Mouse (Mus musculus): ENCODE results near the gene Jade1. TPM values are rescaled to one million over a fixed set of nuclear protein-coding genes. Genes with fewer than 3 reads are reported as not detected.

The Jade1 gene
- polyA plus RNA-seq, 1 experiment from 2014 or later, result 13.8 TPM

DNA sequence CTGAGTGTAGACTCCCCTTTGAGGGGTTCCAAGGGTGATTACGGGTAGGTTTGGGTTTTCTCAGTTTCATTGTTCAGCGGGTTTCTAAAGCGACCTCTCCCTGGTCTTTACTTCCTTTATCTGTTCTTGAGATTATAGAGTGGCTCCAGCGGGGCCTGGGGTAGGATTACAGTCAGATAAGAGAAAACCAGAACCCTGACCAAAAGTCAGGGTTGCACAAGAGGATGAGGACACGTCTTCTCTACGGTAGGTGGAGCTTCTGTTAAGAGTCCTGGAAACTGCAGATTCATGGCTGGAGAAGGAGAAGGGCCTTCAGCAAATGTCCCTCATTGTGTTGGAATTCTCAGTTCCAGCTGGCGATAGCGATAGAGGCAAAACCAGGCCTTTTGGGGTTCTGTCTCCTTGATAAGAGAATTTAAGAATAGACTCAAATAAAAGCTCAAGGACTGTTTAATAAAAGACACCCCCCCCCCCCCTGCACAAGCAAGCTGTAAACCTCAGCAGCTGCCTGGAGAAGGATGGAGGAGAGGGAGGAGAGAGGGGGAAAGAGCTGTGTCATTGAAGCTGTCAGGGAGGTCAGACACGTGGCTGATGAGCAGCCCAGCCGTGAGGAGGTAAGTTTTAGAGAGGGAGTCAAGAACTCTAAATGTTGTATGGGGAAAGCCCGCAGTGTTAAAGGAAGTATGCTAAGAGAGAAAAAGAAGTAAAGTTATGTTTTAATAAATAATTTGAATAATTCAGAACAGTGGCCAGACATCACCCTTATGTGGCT lies 2.6 kb upstream of the Jade1 start:
- no peaks in the 10 kb centered on the region for H3K36me3 ChIP-seq

DNA sequence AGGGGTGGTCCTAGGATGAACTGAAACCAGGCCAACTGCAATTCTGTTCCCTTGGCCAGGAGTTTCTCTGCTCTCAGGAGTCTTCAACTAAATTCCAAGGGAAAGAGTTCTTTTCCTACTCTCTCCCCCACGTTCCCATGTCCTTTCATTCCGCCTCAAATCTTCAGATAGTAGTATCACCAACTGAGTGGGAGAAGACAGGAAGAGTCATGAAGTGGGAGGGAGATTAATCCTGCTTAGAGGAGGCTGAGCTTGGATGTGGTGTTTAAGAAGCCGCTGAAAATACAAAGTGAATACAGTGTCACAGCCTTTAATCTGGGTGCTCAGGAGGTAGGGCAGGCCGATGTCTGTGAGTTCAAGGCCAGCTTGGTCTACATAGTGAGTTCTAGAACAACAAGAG lies 1.9 kb upstream of the Jade1 start:
- H3K27ac ChIP-seq, result no peak overlapping the region
- H3K9me3 ChIP-seq (replicated peaks), result no peaks in the 10 kb centered on the region
- no peak for ATAC-seq
- peaks cover 42% of the 10 kb centered on the region for H3K4me1 ChIP-seq
- WGBS (ENCODE audit: insufficient replicate concordance), result 68% methylated on average over 4 of the region's 4 CpGs
- no peaks in the 10 kb centered on the region for H3K27me3 ChIP-seq (replicated peaks)
- H3K36me3 ChIP-seq, result no peaks in the 10 kb centered on the region
- no peak overlapping the region for H3K4me3 ChIP-seq
- H3K4me2 ChIP-seq, result no peak overlapping the region
- H3K9ac ChIP-seq, result no peak overlapping the region

More for the DNA sequence above, 2.6 kb upstream of the Jade1 start:
- H3K9ac ChIP-seq, result no peak overlapping the region
- no peak overlapping the region for H3K4me3 ChIP-seq
- ATAC-seq, result peak; percentile 64
- no peaks in the 10 kb centered on the region for H3K9me3 ChIP-seq (replicated peaks)
- H3K27ac ChIP-seq, result peak overlapping the region; percentile 74
- peaks cover 42% of the 10 kb centered on the region for H3K4me1 ChIP-seq
- H3K27me3 ChIP-seq (replicated peaks), result no peaks in the 10 kb centered on the region
- 16% methylated on average over 11 of the region's 11 CpGs for WGBS (ENCODE audit: insufficient replicate concordance)
- H3K4me2 ChIP-seq, result peak overlapping the region; percentile 38

DNA sequence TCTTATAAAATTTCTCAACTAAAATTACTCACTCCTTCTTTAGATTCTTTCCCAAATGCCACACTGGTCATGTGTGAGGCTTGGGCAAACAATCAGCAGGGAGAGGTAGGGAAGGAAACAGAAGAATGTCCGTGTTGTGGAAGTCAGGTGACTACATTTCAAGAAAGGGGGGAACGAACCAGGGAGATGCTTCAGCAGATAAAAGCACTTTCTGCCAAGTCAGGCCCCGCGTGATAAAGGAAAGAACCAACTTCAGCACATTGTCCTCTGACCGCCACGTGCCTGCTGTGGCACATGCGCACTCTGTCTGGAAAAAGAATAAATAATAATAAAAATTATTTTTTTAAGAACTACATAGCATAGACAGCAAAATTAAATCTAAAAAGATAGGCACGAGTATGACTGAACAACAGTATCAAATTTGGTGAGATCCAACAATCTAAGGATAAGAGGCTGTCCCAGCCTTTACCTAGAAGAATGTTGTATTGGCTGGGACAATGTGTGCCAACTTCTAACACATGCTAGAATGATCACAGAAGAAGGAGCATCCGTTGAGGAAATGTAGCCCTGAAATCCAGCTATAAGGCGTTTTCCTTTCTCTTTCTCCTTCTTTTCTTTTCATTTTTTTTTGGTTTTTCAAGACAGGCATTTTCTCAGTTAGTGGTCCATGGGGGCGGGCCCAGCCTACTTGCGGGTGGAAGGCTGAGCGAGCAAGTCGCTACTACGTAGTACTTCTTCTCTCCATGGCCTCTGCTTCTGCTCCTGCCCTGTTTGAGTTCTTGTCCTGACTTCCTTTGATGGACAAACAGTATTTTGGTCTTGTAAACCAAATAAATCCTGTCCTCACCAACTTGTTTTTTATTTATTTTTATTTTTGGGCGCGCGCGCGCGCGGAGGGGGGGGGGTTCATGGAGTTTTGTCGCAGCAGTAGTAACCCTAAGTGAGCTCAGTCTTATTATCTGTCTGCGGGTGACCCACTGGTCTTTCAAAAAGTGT lies 753 bp upstream of the Jade1 start:
- no peak overlapping the region for H3K4me2 ChIP-seq
- no peaks in the 10 kb centered on the region for H3K9me3 ChIP-seq (replicated peaks)
- no peak for ATAC-seq
- H3K27ac ChIP-seq, result no peak overlapping the region
- peaks cover 42% of the 10 kb centered on the region for H3K4me1 ChIP-seq
- H3K9ac ChIP-seq, result no peak overlapping the region
- H3K27me3 ChIP-seq (replicated peaks), result no peaks in the 10 kb centered on the region
- no peaks in the 10 kb centered on the region for H3K36me3 ChIP-seq
- WGBS (ENCODE audit: insufficient replicate concordance), result 80% methylated on average over 24 of the region's 24 CpGs
- no peak overlapping the region for H3K4me3 ChIP-seq

DNA sequence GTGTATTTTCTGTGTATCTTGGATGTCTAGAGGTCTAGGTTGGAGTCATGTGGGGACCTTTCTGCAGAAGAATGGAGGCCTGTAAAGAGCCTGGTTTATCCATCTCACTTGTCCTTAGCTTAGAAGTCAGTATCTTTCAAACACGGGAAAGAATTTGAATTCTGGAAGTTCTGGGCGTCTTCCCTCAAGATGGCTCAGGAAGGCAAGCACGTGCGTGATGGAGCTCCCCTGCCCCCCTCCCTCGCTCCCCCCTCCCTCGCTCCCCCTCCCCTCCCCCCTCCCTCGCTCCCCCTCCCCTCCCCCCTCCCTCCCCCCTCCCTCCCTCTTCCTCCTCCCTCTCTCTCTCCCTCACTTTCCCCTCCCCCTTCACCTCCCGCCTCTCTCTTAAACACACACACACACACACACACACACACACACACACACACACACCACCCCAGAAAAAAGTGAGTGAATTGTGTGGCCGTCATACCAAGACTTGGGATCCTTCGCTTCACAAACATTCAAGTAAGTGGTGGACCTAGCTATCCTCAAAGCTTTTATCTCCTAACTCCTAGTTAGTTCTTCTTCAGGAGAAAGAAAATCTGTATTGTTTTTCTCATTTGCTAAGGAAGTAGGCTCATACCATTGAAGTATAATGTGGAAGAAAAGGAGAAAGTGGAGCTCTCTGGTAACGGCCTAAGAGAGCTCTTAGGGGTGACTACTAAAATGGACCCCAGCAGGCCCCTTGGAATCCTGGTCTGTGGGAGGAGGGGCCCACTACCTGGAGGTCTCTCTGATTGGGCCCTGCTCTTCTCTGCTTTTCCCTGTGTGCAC lies 1.1 kb downstream of the Jade1 start:
- no peaks in the 10 kb centered on the region for H3K36me3 ChIP-seq
- H3K27ac ChIP-seq, result no peak overlapping the region
- H3K9ac ChIP-seq, result no peak overlapping the region
- H3K4me1 ChIP-seq, result peaks cover 34% of the 10 kb centered on the region
- ATAC-seq, result no peak
- no peaks in the 10 kb centered on the region for H3K27me3 ChIP-seq (replicated peaks)
- H3K4me3 ChIP-seq, result no peak overlapping the region
- no peak overlapping the region for H3K4me2 ChIP-seq
- H3K9me3 ChIP-seq (replicated peaks), result no peaks in the 10 kb centered on the region
- 83% methylated on average over 9 of the region's 11 CpGs for WGBS (ENCODE audit: insufficient replicate concordance)

DNA sequence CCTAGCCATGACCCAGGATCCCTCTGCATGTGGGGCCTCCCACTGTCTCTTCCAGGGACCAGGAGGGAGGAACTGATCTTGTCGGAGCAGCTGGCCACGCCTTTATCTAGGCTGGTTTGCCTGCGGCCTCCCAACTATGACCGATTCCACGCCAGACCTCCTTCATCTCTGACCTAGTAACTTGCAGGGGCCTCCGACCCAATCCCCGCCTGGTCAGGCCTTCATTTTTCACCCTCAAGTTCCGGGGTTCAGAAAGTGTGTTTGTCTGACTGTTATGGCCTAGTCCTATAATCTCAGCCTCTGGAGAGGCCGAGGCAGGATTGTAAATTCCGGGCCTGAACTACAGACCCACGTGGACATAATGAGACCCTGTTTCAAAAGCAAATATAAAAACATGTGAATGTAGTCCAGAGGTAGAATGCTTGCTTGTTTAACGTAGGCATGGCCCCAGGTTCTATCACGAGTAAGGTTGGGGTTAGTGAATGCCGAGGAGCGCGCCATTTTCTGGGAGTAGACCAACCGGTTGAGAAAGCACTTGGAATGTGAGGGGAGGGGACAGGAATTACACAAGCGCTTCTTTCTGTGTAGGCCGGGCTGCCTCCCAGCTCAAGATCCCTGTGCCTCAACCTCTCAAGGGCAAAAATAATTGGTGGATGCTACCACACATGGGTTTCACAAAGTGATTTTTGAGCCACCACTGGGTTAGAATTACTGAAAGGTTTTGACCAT lies 1.9 kb downstream of the Jade1 start:
- ATAC-seq, result no peak
- no peak overlapping the region for H3K9ac ChIP-seq
- H3K4me1 ChIP-seq, result peaks cover 26% of the 10 kb centered on the region
- peaks cover 3% of the 10 kb centered on the region; the same call in 1 of the 2 replicates for H3K27me3 ChIP-seq (replicated peaks)
- WGBS (ENCODE audit: insufficient replicate concordance), result 85% methylated on average over 19 of the region's 19 CpGs
- H3K9me3 ChIP-seq (replicated peaks), result no peaks in the 10 kb centered on the region
- H3K4me3 ChIP-seq, result no peak overlapping the region
- H3K4me2 ChIP-seq, result no peak overlapping the region
- no peaks in the 10 kb centered on the region for H3K36me3 ChIP-seq
- H3K27ac ChIP-seq, result no peak overlapping the region

DNA sequence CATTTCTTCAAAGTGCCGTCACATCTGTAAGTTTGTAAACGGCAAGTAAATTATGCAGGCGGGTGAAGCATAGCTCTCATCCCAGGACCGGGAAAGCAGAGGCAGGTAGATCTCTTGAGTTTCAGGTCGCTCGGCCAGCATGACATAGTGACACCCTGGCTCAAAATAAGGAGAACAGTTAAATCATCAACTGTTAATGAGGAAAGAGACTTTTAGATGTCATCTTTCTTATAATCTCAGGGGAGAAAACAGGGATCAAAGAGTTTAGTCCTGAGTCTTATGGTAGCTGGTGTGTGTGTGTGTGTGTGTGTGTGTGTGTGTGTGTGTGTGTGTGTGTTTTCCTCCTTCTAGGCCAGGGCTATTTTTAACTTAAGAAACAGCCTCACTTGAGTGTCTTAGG lies 5.0 kb downstream of the Jade1 start:
- 75% methylated on average over 6 of the region's 6 CpGs for WGBS (ENCODE audit: insufficient replicate concordance)
- peaks cover 3% of the 10 kb centered on the region; the same call in 1 of the 2 replicates for H3K27me3 ChIP-seq (replicated peaks)
- no peak overlapping the region for H3K9ac ChIP-seq
- H3K4me3 ChIP-seq, result no peak overlapping the region
- no peak overlapping the region for H3K27ac ChIP-seq
- no peaks in the 10 kb centered on the region for H3K36me3 ChIP-seq
- H3K9me3 ChIP-seq (replicated peaks), result no peaks in the 10 kb centered on the region
- peaks cover 6% of the 10 kb centered on the region for H3K4me1 ChIP-seq
- no peak overlapping the region for H3K4me2 ChIP-seq
- no peak for ATAC-seq

DNA sequence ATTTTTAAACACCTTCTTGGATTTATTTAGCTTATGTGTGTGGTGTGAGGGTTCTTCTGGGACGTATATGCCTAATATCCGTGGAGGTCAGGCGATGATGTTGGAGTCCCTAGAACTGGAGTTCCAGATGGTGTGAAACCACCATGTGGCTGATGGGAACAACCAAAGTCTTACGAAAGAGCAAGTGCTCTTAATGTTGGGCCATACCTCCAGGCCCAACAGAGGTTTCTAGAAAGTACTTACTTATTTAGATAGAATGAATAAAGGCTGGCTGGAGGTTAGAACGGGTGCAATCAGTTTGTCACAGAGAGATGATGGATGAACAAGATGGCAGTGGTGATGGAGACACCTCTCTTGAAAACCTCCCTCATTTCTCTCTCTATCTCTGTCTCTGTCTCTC lies 6.3 kb downstream of the Jade1 start:
- 81% methylated on average over 5 of the region's 5 CpGs for WGBS (ENCODE audit: insufficient replicate concordance)

DNA sequence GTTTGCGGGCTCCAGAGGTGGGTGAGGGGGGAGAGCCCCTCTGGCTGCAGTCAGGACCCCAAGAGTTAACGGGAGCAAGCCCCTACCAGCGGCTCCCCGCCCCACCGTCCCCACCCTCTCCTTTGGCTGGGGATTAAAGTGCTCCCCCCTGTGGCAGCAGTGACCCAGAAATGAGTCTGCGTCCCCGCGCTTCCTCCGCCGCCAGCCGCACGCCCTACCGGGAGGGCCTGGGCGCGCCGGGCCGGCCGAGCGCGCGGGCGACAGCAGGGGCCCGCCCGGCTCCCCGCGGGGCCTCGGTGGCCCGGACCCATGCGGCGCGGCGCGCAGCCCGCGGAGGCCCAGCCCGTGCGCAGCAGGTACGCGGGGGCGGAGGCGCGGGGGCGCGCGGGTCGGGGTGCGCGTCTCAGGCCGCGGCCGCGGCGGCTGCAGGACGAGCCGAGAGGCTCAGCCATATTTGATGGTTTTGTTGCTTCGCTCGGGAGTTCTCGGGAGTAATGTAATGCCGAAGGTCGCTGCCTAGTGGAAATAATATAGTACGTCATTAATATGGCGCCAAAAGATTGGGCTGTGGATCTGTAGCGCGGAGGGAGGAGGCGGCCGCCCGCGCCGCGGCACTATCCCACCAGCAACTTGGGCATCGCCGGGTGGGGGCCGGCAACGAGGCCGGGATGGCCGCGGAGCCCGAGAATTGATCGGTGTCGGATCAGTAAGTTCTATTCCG lies 7.8 kb downstream of the Jade1 start:
- under 1% methylated on average over 81 of the region's 81 CpGs for WGBS (ENCODE audit: insufficient replicate concordance)
- H3K9ac ChIP-seq, result peak overlapping the region; percentile 90
- H3K27me3 ChIP-seq (replicated peaks), result peaks cover 3% of the 10 kb centered on the region; the same call in 1 of the 2 replicates
- peak overlapping the region; percentile 98 for H3K4me2 ChIP-seq
- H3K9me3 ChIP-seq (replicated peaks), result no peaks in the 10 kb centered on the region
- H3K27ac ChIP-seq, result peak overlapping the region; percentile 97
- no peaks in the 10 kb centered on the region for H3K36me3 ChIP-seq
- peaks cover 27% of the 10 kb centered on the region for H3K4me1 ChIP-seq
- ATAC-seq, result peak; percentile 79
- peak overlapping the region; percentile 75 for H3K4me3 ChIP-seq

More for the DNA sequence above, 6.3 kb downstream of the Jade1 start:
- Histone ChIP-seq H3K27ac (no peak overlapping the region), H3K27me3 (replicated peaks) (peaks cover 3% of the 10 kb centered on the region; the same call in 1 of the 2 replicates), H3K9me3 (replicated peaks) (no peaks in the 10 kb centered on the region), H3K4me1 (peaks cover 14% of the 10 kb centered on the region), H3K9ac (no peak overlapping the region), H3K36me3 (no peaks in the 10 kb centered on the region), H3K4me3 (no peak overlapping the region), H3K4me2 (no peak overlapping the region)
- no peak for ATAC-seq

DNA sequence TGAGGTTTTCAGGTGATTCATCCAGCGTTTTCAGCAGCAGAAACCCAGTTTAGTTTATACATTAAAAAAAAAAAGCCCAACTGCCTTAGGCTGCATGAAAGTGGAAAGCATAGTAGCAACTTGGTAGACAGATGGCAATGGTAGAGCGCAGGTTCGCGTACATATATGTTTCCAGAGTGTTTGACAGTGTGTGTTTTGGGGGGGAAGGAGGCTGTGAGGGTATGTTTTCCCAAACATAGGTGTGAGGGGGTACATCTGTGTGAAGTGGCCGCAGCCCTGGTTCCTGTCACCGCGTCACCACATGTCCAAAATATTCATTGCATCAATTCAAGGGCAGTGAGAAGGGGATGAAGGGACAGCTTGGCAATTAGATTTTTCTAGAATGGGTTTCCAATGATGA lies 8.5 kb downstream of the Jade1 start:
- WGBS (ENCODE audit: insufficient replicate concordance), result under 1% methylated on average over 7 of the region's 7 CpGs
- H3K9ac ChIP-seq, result peak overlapping the region; percentile 90
- H3K4me2 ChIP-seq, result peak overlapping the region; percentile 98
- H3K4me3 ChIP-seq, result peak overlapping the region; percentile 75
- peaks cover 33% of the 10 kb centered on the region for H3K4me1 ChIP-seq
- H3K27me3 ChIP-seq (replicated peaks), result peaks cover 3% of the 10 kb centered on the region; the same call in 1 of the 2 replicates
- no peaks in the 10 kb centered on the region for H3K36me3 ChIP-seq
- ATAC-seq, result no peak
- H3K9me3 ChIP-seq (replicated peaks), result no peaks in the 10 kb centered on the region
- H3K27ac ChIP-seq, result peak overlapping the region; percentile 97

DNA sequence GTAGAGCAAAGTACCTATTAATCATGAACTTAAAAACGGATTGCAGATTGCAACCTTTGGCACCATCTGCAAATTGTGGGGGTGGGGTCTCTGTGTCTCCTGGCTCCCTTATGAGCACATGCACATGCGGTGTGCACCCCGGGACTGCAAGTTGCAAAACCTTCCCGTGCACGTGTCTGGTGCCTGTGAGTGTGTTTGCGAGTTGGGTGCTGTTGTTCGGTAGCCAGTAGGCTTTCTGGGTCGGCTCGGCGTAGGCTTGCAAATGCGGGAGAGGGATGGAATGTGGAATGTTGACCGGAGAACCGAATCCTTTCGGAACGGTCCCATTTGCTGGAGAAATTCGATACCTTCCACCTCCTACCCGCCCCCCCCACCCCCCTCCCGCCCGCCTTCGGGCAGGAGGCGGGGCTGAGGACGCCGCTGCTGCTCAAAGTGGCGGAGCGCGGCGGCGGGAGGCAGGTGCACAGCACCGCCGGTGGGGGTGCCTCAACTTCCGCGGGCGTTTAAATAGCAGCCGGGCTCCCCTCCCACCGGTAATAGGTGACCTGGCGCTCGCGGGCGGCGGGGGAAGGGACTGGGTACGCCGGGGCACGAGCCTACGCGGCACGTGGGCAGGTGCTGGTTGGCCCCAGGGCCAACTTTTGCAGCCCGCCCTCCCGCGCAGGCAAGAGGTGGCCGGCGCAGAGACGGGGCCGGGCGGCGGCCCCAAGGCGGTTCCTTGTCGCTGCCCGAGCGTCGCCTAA lies 9.1 kb downstream of the Jade1 start:
- peak overlapping the region; percentile 97 for H3K27ac ChIP-seq
- WGBS (ENCODE audit: insufficient replicate concordance), result 0% methylated on average over 51 of the region's 60 CpGs
- peaks cover 3% of the 10 kb centered on the region; the same call in 1 of the 2 replicates for H3K27me3 ChIP-seq (replicated peaks)
- H3K4me1 ChIP-seq, result peaks cover 40% of the 10 kb centered on the region
- peak; percentile 66 for ATAC-seq
- H3K4me3 ChIP-seq, result peak overlapping the region; percentile 75
- H3K9ac ChIP-seq, result peak overlapping the region; percentile 90
- H3K4me2 ChIP-seq, result peak overlapping the region; percentile 98
- no peaks in the 10 kb centered on the region for H3K9me3 ChIP-seq (replicated peaks)
- no peaks in the 10 kb centered on the region for H3K36me3 ChIP-seq
